9 mouse cellular contexts compared by ENCODE assay signal in genomic region chr16:8883674-8884241, GRCm38 (mm10). TPM values are rescaled to one million over a fixed set of nuclear protein-coding genes. Genes with fewer than 3 reads are reported as not detected.
DNase-seq lines count a peak whose midpoint lies in the region; ATAC-seq lines count a peak whose summit lies in the region.
"Had no signal": no experiment of that assay in that cellular context is flagged by ENCODE, and none has a peak within 500 bp of the region (broad histone marks: within the 10 kb centered on the region; RNA-seq: fewer than 3 reads in every experiment).

No protein-coding gene starts in this region.

- WGBS in kidney, embryonic 15.5 days: 46% methylated on average over 11 of the region's 11 CpGs

- H3K4me2 ChIP-seq in kidney, embryonic 15.5 days: no peak overlapping the region
- H3K4me2 ChIP-seq: embryonic facial prominence, embryonic 12.5 days had no signal

- peak; percentile 88 for DNase-seq in kidney, adult 18-20 months
- peak; percentile 93 for DNase-seq in embryo, embryonic 10 days (ENCODE audit: low spot score)
- peak; percentile 35 for DNase-seq in gastrocnemius, postnatal 25 days
- DNase-seq in kidney, adult 8-10 months: peak; percentile 54 to 88
- DNase-seq in liver: peak; percentile 82
- DNase-seq in spleen, postnatal 36 days (ENCODE audit: low spot score in 2 of 2): peak; percentile 25 to 48

- H3K27ac ChIP-seq in kidney, embryonic 15.5 days: no peak overlapping the region
- H3K27ac ChIP-seq: embryonic facial prominence, embryonic 12.5 days had no signal

- no peak overlapping the region for H3K4me3 ChIP-seq in kidney, embryonic 15.5 days (replicated peaks)
- H3K4me3 ChIP-seq: embryonic facial prominence, embryonic 12.5 days had no signal

- no peaks in the 10 kb centered on the region for H3K36me3 ChIP-seq in kidney, embryonic 15.5 days
- H3K36me3 ChIP-seq: embryonic facial prominence, embryonic 12.5 days had no signal

- no peaks in the 10 kb centered on the region for H3K9me3 ChIP-seq in kidney, embryonic 15.5 days (replicated peaks)
- H3K9me3 ChIP-seq: embryonic facial prominence, embryonic 12.5 days had no signal

- H3K9ac ChIP-seq in kidney, embryonic 15.5 days: no peak overlapping the region
- H3K9ac ChIP-seq: embryonic facial prominence, embryonic 12.5 days had no signal

- H3K27me3 ChIP-seq in kidney, embryonic 15.5 days: no peaks in the 10 kb centered on the region
- H3K27me3 ChIP-seq: embryonic facial prominence, embryonic 12.5 days had no signal

- ATAC-seq in kidney, embryonic 15.5 days (replicated peaks; ENCODE audit: low FRiP score): no peak
- peak; percentile 44; the same call in 1 of the 2 replicates for ATAC-seq in monocyte, adult 5-6 weeks (replicated peaks; ENCODE audit: insufficient number of reproducible peaks, low FRiP score, low TSS enrichment, poor library complexity, severe bottlenecking)

- H3K4me1 ChIP-seq in kidney, embryonic 15.5 days: peaks cover 6% of the 10 kb centered on the region
- H3K4me1 ChIP-seq: embryonic facial prominence, embryonic 12.5 days had no signal

RNA-seq across cellular contexts. Expression of gene 1810013L24Rik, which starts 53.9 kb away (rescaled TPM):
- 20.4 and 20.8 TPM in 2 replicates for polyA plus RNA-seq in kidney, embryonic 15.5 days (2015; fragmentation: Nextera tagmentation; extraction: Ambion mirVana)
- 10 to 100 TPM; 67.4 to 73.8 TPM for total RNA-seq in gastrocnemius, postnatal 25 days (2021)
- total RNA-seq in monocyte, adult 5-6 weeks (2017): 111 to 149 TPM (median 140 TPM) in 3 replicates

Comparison
In these comparisons a context has a peak if more than half of its experiments do, and no peak if none do; other contexts are left out.
1. DNase-seq: peak in every context shown above with its lines; median percentile 93 in embryo, embryonic 10 days; 88 in kidney, adult 18-20 months; 82 in liver; 71 in kidney, adult 8-10 months; 36 in spleen, postnatal 36 days; 35 in gastrocnemius, postnatal 25 days.